Mouse (Mus musculus) kidney, embryonic 15.5 days (tissue): ENCODE results near the gene Ambra1. TPM values are rescaled to one million over a fixed set of nuclear protein-coding genes. Genes with fewer than 3 reads are reported as not detected.
"Not testable (repeated sequence)": the region's sequence is repeated elsewhere in the genome, so short reads cannot be mapped to it uniquely, and the experiment has no call there.

Experiments
- ATAC-seq: fragments of 200-750 bp; cut with Nextera tagmentation; replicated peaks from 2 replicates; pipeline ENCODE4 v1.8.0; 2017; ENCODE audit warnings: moderate TSS enrichment; ENCODE audit not compliant: low FRiP score
- H3K27ac ChIP-seq: fragments of 300-500 bp; sonication (generic); 2 replicates; pipeline ENCODE4 v1.5.1; 2015; ENCODE audit warnings: mild to moderate bottlenecking, inconsistent platforms
- H3K27me3 ChIP-seq: fragments of 300-500 bp; sonication (generic); 2 replicates; pipeline ENCODE4 v1.6.1; 2015; ENCODE audit warnings: inconsistent platforms
- H3K36me3 ChIP-seq: fragments of 300-500 bp; sonication (generic); 2 replicates; pipeline ENCODE4 v1.6.1; 2015; ENCODE audit warnings: inconsistent platforms
- H3K4me1 ChIP-seq: fragments of 300-500 bp; sonication (generic); 2 replicates; pipeline ENCODE4 v1.6.1; 2015; ENCODE audit warnings: inconsistent platforms
- H3K4me2 ChIP-seq: fragments of 300-500 bp; sonication (generic); 2 replicates; pipeline ENCODE4 v1.6.1; 2015; ENCODE audit warnings: moderate library complexity, mild to moderate bottlenecking, inconsistent platforms
- H3K4me3 ChIP-seq: fragments of 300-500 bp; sonication (generic); replicated peaks from 2 replicates; pipeline ENCODE4 v1.5.1; 2015; ENCODE audit warnings: mild to moderate bottlenecking, inconsistent platforms
- H3K9ac ChIP-seq: fragments of 300-500 bp; sonication (generic); 2 replicates; pipeline ENCODE4 v1.6.1; 2015; ENCODE audit warnings: mild to moderate bottlenecking, inconsistent platforms
- H3K9me3 ChIP-seq: fragments of 300-500 bp; sonication (generic); replicated peaks from 2 replicates; pipeline ENCODE4 v1.6.1; 2016; ENCODE audit warnings: inconsistent platforms
- WGBS: fragments of 180-500 bp; shearing (Covaris S2); methylation state at CpG from one replicate; pipeline ENCODE4 v1.1.7; 2015; ENCODE audit warnings: mixed read lengths; 5-methylcytosine and 5-hydroxymethylcytosine counted together
- polyA plus RNA-seq: library from polyadenylated mRNA; unstranded; fragments of >200 nt; fragmentation: Nextera tagmentation; extraction: Ambion mirVana; gene quantifications from 2 replicates; pipeline ENCODE4 v1.2.1, GENCODE M21; 2015

Gene Ambra1
- polyA plus RNA-seq, 1 experiment from 2014 or later: 19.9 TPM

DNA sequence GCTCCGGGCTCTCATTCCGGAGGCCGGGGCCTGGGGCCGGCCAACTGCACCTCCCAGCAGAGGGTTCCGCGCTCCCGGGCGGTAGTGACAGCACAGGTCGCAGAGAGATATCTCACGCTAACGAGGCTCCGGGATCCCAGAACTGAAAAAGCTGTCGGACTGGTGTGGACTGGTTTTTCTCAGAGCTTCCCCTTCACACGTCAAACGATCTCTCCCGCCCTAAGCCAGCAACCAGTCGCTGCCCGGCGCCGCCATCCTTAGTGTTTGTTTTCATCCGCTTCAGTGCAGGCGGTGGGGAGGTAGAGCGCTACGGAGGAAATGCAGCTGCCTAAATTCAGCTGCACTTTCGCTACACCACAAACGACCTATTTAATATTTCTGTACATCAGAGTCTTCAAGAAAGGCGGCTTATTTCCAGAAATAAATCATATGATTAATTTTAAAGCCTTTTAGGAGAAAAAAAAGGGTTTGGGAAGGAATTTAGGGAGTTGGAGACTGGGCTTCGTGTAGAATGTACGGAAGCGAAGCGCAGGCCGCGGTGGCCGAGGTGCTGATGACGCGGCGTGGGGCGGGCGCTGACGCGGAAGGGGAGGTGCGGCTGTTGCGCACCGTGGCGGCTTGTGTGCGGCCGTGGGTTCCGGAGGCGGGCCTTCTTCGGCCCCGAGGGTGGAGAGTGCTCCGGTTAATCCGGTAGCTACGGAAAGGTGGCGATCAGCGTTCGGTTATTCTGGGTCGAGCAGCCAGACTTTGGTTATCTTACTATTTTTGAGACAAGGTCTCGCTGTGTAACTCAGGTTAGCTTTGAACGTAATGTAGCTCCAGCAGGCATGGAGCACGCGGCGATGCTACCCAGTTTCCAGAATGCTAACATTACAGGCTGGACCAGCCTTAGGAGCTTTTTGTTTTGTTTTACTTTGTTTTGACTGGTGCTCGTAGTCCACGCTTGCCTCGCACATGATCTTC lies 19.4 kb upstream of the Ambra1 start, which contains the start of the genes Atg13 and Harbi1:
Gene Atg13, minus strand, starts transcription at position 305 of the 963 bp plus-strand sequence.
Gene Harbi1, plus strand, starts transcription at position 581 of the 963 bp plus-strand sequence.
- H3K27ac ChIP-seq: peak within 1 kb of the TSS; percentile 73
- peak; percentile 99 for ATAC-seq
- no peaks in the 10 kb centered on the region for H3K36me3 ChIP-seq

DNA sequence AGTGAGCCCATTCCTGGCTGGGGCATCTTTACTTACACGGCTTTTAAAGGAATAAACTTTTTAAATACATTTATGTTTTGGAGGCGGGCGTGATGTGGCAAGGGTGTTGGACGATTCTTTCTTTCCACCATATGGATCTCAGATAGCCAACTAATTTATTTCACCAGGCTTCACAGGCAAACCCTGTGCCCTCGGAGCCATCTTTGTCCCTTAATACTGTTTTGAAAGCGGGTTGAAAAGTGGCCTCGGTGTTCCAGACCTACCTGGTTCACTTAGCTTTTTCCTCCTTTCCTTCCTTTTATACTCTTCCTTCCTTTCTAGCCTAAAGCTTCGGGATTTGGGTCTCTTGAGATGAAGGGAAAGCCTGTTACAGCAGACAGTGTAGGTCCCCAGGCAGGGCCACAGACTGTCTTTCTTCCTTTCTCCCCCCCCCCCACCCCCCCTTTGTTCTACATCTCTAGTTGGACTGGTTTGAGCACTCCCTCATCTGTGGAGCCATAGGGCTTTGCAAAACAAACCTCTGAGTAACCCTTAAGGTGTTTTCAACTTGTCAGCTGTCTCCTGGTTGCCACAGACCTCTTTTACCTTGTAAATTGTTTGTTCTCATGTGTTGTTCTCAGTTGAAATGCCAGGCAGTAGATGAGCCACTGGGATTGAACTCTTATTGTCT lies 18.5 kb upstream of the Ambra1 start:
- no peaks in the 10 kb centered on the region for H3K9me3 ChIP-seq
- H3K4me3 ChIP-seq: peak overlapping the region; percentile 72
- 4% methylated on average over 8 of the region's 8 CpGs for WGBS
- no peaks in the 10 kb centered on the region for H3K27me3 ChIP-seq
- peaks cover 23% of the 10 kb centered on the region for H3K4me1 ChIP-seq
- H3K4me2 ChIP-seq: peak overlapping the region; percentile 73
- H3K9ac ChIP-seq: peak overlapping the region; percentile 70
- H3K27ac ChIP-seq: peak overlapping the region; percentile 73
- peaks cover 5% of the 10 kb centered on the region for H3K36me3 ChIP-seq
- ATAC-seq: peak; percentile 17; the same call in 1 of the 2 replicates

More for the DNA sequence above, 19.4 kb upstream of the Ambra1 start, which contains the start of the genes Atg13 and Harbi1:
- Histone ChIP-seq H3K4me1 (peaks cover 23% of the 10 kb centered on the region), H3K9me3 (no peaks in the 10 kb centered on the region), H3K4me2 (peak within 1 kb of the TSS; percentile 73), H3K4me3 (peak within 1 kb of the TSS; percentile 72), H3K27me3 (no peaks in the 10 kb centered on the region), H3K9ac (peak within 1 kb of the TSS; percentile 70)
- under 1% methylated on average over 66 of the region's 66 CpGs for WGBS

DNA sequence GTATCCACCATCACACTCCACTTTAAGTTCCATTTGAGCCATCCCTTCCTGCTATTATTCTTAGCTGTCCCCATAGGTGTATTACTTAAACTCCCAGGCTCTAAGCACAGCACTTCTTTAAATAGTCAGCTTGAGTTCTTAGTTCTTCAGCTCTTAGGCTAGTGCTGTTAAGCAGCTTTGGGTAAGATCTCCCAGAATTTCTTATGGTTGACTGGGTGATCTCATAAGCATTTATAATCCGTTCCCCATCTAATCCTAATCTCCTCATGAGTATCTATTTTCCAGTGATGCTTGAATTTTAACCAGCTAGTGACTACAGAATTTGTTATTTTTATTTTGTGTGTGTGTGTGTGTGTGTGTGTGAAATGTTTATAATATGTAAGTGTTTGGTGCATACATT lies 15.0 kb upstream of the Ambra1 start:
- Histone ChIP-seq H3K4me3 (no peak overlapping the region), H3K4me2 (no peak overlapping the region), H3K27ac (no peak overlapping the region), H3K27me3 (no peaks in the 10 kb centered on the region), H3K4me1 (peaks cover 13% of the 10 kb centered on the region), H3K9me3 (no peaks in the 10 kb centered on the region), H3K9ac (no peak overlapping the region), H3K36me3 (peaks cover 13% of the 10 kb centered on the region)
- WGBS: 94% methylated on average over 1 of the region's 1 CpGs
- no peak for ATAC-seq

DNA sequence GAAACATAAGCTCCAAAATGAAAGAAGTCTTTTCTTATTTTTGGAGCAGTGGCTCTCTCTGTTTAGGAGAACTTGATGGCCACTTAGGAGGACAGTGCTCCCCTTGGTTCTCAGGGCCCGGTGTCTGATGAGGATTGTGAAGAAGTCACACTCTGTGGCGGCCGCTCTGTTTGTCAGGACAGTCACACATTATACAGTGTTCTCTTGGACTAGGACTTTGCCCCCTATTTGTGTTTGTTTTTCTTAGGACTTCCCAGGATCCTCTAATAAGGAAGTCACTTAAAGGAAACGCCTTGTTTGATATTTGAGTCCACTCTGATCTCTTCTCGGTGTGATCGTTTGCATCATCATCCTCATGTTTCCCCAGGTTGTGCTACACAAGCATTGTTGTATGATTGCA lies 11.7 kb upstream of the Ambra1 start:
- Histone ChIP-seq H3K27ac (no peak overlapping the region), H3K4me3 (no peak overlapping the region), H3K9ac (no peak overlapping the region), H3K4me2 (no peak overlapping the region), H3K4me1 (no peaks in the 10 kb centered on the region), H3K27me3 (no peaks in the 10 kb centered on the region), H3K36me3 (peaks cover 28% of the 10 kb centered on the region), H3K9me3 (no peaks in the 10 kb centered on the region)
- no peak for ATAC-seq
- WGBS: 70% methylated on average over 6 of the region's 6 CpGs

DNA sequence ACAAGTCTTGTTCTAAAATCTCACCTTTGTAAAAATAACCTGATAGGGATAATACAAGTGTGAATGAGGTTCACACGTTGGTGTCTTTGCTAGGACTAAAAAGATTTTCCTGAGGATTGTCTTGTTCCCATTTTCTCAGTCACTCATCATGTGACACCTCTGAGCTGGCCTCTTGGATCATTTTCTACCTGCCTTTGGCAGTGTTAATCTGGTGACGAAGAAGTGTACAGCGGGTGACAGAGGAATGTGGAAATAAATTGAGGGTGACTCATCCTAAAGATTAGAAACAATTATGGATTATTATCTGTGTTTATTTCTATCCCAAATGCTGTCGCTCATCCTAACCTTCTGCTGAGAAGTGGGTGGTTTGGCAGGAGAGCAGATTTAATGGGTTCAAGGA lies 6.6 kb upstream of the Ambra1 start:
- peaks cover 15% of the 10 kb centered on the region for H3K36me3 ChIP-seq
- no peaks in the 10 kb centered on the region for H3K4me1 ChIP-seq
- H3K27ac ChIP-seq: no peak overlapping the region
- H3K9me3 ChIP-seq: no peaks in the 10 kb centered on the region
- H3K4me2 ChIP-seq: no peak overlapping the region
- 80% methylated on average over 4 of the region's 4 CpGs for WGBS
- peaks cover 5% of the 10 kb centered on the region; the same call in 1 of the 2 replicates for H3K27me3 ChIP-seq
- no peak for ATAC-seq
- H3K9ac ChIP-seq: no peak overlapping the region
- no peak overlapping the region for H3K4me3 ChIP-seq

DNA sequence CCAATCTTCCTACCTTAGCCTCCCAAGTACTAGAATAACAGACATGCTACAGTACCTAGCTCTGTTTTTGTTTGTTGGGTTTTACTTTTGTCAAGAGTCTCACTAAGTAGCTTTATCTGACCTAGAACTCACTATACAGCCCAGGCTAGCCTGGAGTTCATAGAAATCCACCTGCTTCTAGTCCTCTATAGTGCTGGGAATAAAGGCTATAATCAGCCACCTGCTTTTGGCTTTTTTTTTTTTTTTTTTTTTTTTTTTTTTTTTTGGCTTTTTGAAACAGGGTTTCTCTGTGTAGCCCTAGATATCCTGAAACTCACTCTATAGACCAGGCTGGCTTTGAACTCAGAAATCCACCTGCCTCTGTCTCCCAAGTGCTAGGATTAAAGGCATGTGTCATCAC lies 6.0 kb upstream of the Ambra1 start:
- ATAC-seq: no peak
- no peak overlapping the region for H3K9ac ChIP-seq
- no peak overlapping the region for H3K27ac ChIP-seq

DNA sequence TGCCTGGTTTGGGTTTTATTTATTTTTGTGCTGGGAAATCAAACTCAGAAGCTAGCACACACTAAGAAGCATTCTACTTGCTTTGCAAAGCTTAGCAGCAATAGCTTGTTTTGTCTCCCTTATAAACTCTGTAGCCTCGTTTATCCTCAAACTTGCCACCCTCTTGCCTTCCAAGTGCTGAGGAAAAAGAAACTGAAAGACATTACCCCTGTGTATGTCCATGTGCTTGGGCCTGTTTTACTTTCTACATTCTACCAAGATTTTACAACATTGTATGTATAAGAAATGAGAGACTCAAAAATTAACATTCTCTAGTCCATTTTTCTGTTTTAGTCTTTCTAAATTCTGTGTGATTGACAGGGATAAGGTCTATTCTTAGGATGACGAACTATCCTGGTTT lies 5.2 kb upstream of the Ambra1 start:
- Histone ChIP-seq H3K9ac (no peak overlapping the region), H3K36me3 (peaks cover 15% of the 10 kb centered on the region), H3K4me3 (no peak overlapping the region), H3K9me3 (no peaks in the 10 kb centered on the region), H3K4me1 (no peaks in the 10 kb centered on the region), H3K27ac (no peak overlapping the region), H3K27me3 (peaks cover 5% of the 10 kb centered on the region; the same call in 1 of the 2 replicates), H3K4me2 (no peak overlapping the region)
- ATAC-seq: no peak
- 63% methylated on average over 2 of the region's 2 CpGs for WGBS

More for the DNA sequence above, 6.0 kb upstream of the Ambra1 start:
- H3K27me3 ChIP-seq: peaks cover 5% of the 10 kb centered on the region; the same call in 1 of the 2 replicates
- H3K4me2 ChIP-seq: no peak overlapping the region
- H3K4me1 ChIP-seq: no peaks in the 10 kb centered on the region
- H3K9me3 ChIP-seq: no peaks in the 10 kb centered on the region
- peaks cover 15% of the 10 kb centered on the region for H3K36me3 ChIP-seq
- H3K4me3 ChIP-seq: no peak overlapping the region

DNA sequence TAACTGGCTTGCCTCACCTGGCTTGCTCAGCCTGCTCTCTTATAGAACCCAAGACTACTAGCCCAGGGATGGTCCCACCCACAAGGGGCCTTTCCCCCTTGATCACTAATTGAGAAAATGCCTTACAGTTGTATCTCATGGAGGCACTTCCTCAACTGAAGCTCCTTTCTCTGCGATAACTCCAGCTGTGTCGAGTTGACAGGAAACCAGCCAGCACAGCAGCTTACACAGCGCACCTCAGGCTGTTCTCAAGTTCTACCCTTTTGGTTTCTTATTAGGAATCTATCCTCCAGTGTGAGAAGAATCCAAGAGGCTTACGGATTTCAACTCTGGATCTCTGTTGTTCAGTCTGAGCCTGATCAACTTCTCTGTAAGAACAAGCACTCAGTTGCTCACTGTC lies 4.5 kb upstream of the Ambra1 start:
- not testable (repeated sequence) for H3K4me3 ChIP-seq, H3K36me3 ChIP-seq, H3K27ac ChIP-seq, H3K9me3 ChIP-seq, ATAC-seq, H3K4me2 ChIP-seq, H3K4me1 ChIP-seq, H3K9ac ChIP-seq, H3K27me3 ChIP-seq
- 48% methylated on average over 4 of the region's 4 CpGs for WGBS

DNA sequence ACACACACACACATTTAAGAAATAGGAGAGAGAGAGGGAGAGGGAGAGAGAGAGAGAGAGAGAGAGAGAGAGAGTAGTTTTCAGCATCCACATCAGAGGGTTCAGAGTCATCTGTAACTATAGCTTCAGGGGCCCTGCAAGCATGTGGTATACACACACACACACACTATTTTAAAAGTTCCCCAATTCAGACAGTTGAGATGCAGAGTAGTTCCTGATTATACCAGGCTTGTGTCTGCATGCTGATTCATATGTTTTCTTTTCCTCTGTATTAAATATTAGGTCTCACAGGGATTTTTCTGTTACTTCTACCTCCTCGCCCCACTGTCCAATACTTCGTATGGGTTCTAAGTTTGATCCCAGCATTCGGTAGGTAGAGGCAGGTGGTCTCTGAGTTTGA lies 2.9 kb upstream of the Ambra1 start:
- Histone ChIP-seq H3K27ac (no peak overlapping the region), H3K36me3 (no peaks in the 10 kb centered on the region), H3K4me1 (peaks cover 6% of the 10 kb centered on the region; the same call in 1 of the 2 replicates), H3K9me3 (no peaks in the 10 kb centered on the region), H3K27me3 (peaks cover 5% of the 10 kb centered on the region; the same call in 1 of the 2 replicates), H3K4me2 (no peak overlapping the region), H3K9ac (no peak overlapping the region), H3K4me3 (no peak overlapping the region)
- no peak for ATAC-seq
- WGBS: 90% methylated on average over 3 of the region's 3 CpGs

DNA sequence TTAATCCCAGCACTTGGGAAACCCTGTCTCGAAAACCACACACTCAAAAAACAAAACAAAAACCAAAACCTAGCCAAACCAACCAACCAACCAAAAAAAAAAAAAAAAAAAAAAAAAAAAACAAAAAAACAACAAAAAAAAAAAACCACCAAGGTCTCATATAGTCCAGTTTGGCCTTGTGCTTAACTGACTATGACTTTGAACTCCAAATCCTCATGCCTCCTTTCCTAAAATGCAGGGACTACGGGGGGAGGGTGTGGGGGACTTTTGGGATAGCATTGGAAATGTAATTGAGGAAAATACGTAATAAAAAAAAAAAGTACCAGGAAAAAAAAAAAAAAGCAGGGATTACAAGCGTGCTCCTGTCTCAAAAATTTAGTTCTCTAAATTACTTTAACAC lies 363 bp upstream of the Ambra1 start:
- H3K9me3 ChIP-seq: no peaks in the 10 kb centered on the region
- peak overlapping the region; percentile 99 for H3K4me3 ChIP-seq
- peaks cover 8% of the 10 kb centered on the region; the same call in 1 of the 2 replicates for H3K4me1 ChIP-seq
- peak; percentile 24; the same call in 1 of the 2 replicates for ATAC-seq
- no peak overlapping the region for H3K27ac ChIP-seq
- 0 out of 2 replicates have a peak, but pooled peaks cover 3% of the 10 kb centered on the region for H3K36me3 ChIP-seq
- H3K9ac ChIP-seq: no peak overlapping the region
- peak overlapping the region; percentile 70 for H3K4me2 ChIP-seq
- WGBS: 19% methylated on average over 4 of the region's 4 CpGs
- peaks cover 5% of the 10 kb centered on the region; the same call in 1 of the 2 replicates for H3K27me3 ChIP-seq

DNA sequence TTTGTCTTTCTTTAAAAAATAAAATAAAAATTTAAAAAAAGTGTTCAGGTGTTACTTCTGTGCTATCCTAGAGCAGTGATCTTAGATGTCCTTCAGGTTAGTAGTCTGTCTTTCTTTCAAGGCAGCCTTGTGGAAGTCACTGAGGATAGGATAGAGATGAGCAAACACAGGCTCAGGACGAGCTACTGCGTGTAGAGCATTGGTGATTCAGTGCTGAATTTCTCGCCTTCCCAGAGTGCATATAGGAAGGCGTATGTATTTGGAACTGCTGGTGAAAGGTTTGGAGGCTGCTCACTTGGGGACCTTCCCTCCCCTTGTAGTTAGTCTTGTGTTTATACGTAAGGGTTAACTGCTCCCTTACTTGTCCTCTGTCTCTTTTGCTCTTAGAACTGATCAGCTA lies 5.3 kb downstream of the Ambra1 start:
- H3K27ac ChIP-seq: no peak overlapping the region
- 89% methylated on average over 5 of the region's 5 CpGs for WGBS
- no peaks in the 10 kb centered on the region for H3K27me3 ChIP-seq
- H3K4me2 ChIP-seq: no peak overlapping the region
- H3K36me3 ChIP-seq: peaks cover 3% of the 10 kb centered on the region; the same call in 1 of the 2 replicates
- H3K9me3 ChIP-seq: no peaks in the 10 kb centered on the region
- no peak overlapping the region for H3K9ac ChIP-seq
- no peak for ATAC-seq
- no peak overlapping the region for H3K4me3 ChIP-seq
- peaks cover 8% of the 10 kb centered on the region; the same call in 1 of the 2 replicates for H3K4me1 ChIP-seq

DNA sequence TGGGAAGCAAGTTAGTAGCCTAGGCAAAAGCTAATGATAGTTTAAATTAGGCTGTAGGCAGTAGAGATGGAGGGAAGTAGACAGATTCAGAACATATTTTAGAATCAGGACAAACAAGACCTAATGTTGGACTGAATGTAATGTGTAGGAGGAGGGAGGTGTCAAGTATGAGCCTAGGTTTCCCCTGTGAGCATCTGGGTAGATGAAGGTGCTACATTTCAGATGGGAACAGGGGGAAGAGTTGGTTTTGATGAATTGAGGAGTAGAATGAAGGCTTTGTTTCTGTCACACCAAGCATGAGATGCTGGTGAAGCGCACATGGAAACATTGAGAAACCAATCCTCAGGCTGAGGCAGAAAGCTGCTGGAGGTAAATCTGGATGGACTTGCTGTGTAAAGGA lies 9.7 kb downstream of the Ambra1 start:
- Histone ChIP-seq H3K27ac (no peak overlapping the region), H3K27me3 (no peaks in the 10 kb centered on the region), H3K4me3 (no peak overlapping the region), H3K36me3 (no peaks in the 10 kb centered on the region; the same call in 1 of the 2 replicates), H3K9ac (no peak overlapping the region), H3K4me2 (no peak overlapping the region), H3K4me1 (no peaks in the 10 kb centered on the region), H3K9me3 (no peaks in the 10 kb centered on the region)
- WGBS: 89% methylated on average over 1 of the region's 1 CpGs
- no peak for ATAC-seq
